Mouse (Mus musculus) gastrocnemius, adult 2 months (tissue): ENCODE results near the gene 1700017N19Rik. TPM values are rescaled to one million over a fixed set of nuclear protein-coding genes. Genes with fewer than 3 reads are reported as not detected.
A peak's percentile ranks its signal among the peaks of the same experiment; 100 is the strongest.
"Not testable (repeated sequence)": the region's sequence is repeated elsewhere in the genome, so short reads cannot be mapped to it uniquely, and the experiment has no call there.

Experiments
- DNase-seq: peaks from one replicate; pipeline ENCODE4 v3.0.0; 2022
- H3K27ac ChIP-seq: fragments of 200-600 bp; 2 replicates; pipeline ENCODE4 v1.8.1; 2022; ENCODE audit warnings: mild to moderate bottlenecking
- H3K4me3 ChIP-seq: fragments of 200-600 bp; 2 replicates; pipeline ENCODE4 v1.8.1; 2022; ENCODE audit warnings: mild to moderate bottlenecking, moderate library complexity
- CTCF ChIP-seq: fragments of 200-600 bp; IDR thresholded peaks from 2 replicates; pipeline ENCODE4 v1.8.1; 2022; ENCODE audit warnings: antibody characterized with exemption, mild to moderate bottlenecking, moderate library complexity
- intact Hi-C: fragments of 180-260 bp; cut with DNase I; formaldehyde crosslinking; loops from one replicate; pipeline ENCODE4 v1.15.1; 2025
- long read RNA-seq, 2 experiments: library from polyadenylated mRNA; stranded (forward); transcript quantifications; one replicate each; pipeline ENCODE4 v2.0.0; 2021
- total RNA-seq, 2 experiments: library from RNA; stranded (reverse); gene quantifications; 2 replicates each; pipeline ENCODE4 v1.2.3; 2021

Gene 1700017N19Rik
- total RNA-seq = not detected
- long read RNA-seq, experiment 1 = 0 reads
- long read RNA-seq, experiment 2 = 0 reads

- intact Hi-C loops = no loop called here
- TF ChIP-seq CTCF = no peak
- DNase-seq = no peak
- Histone ChIP-seq H3K27ac (0 out of 2 replicates have a peak within 1 kb of the TSS, but pooled peaks have one; percentile 83), H3K4me3 (peak within 1 kb of the TSS; percentile 96)
These were observed at the start of gene 1700017N19Rik, which contains the start of gene 4930430F08Rik for GRCm38 (mm10) chr10:100590323-100590722. Gene 1700017N19Rik, plus strand, starts transcription at chr10:100590484. Gene 4930430F08Rik, minus strand, starts transcription at chr10:100590423.

GRCm38 (mm10) chr10:100556566-100557175, 33.6 kb upstream of the 1700017N19Rik start:
- intact Hi-C loops = no loop called here
- no peak for TF ChIP-seq CTCF
- no peak overlapping the region for H3K27ac ChIP-seq
- DNase-seq = no peak
- no peak overlapping the region for H3K4me3 ChIP-seq

- H3K27ac ChIP-seq, intact Hi-C loops, DNase-seq, H3K4me3 ChIP-seq: not testable (repeated sequence)
These were observed 29.9 kb upstream of the 1700017N19Rik start for GRCm38 (mm10) chr10:100560194-100560883.

GRCm38 (mm10) chr10:100564112-100564511, 26.2 kb upstream of the 1700017N19Rik start:
- DNase-seq = no peak
- intact Hi-C loops = no loop called here
- Histone ChIP-seq H3K27ac (no peak overlapping the region), H3K4me3 (no peak overlapping the region)
- TF ChIP-seq CTCF = no peak

DNA sequence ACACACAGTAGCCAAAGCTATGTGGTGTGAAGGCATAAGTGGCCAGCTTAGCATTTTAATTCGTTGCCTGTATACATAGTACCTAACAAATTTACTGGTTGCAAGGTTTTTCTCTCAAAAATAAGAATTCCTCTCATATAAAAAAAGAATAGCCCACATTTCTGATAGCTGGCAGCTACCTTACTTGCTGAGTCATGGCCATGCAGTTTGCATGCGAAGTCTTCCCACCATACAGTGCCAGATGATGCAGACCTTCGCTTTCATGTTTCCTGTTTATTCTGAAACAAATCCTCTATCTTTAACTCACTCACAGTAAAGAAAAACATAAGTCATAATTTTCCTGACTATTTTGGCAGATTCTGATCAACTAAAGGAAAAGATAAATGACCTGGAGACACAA, 18.6 kb upstream of the 1700017N19Rik start:
- intact Hi-C loops = no loop called here
- TF ChIP-seq CTCF = no peak
- H3K27ac ChIP-seq = no peak overlapping the region
- H3K4me3 ChIP-seq = no peak overlapping the region
- DNase-seq = no peak

DNA sequence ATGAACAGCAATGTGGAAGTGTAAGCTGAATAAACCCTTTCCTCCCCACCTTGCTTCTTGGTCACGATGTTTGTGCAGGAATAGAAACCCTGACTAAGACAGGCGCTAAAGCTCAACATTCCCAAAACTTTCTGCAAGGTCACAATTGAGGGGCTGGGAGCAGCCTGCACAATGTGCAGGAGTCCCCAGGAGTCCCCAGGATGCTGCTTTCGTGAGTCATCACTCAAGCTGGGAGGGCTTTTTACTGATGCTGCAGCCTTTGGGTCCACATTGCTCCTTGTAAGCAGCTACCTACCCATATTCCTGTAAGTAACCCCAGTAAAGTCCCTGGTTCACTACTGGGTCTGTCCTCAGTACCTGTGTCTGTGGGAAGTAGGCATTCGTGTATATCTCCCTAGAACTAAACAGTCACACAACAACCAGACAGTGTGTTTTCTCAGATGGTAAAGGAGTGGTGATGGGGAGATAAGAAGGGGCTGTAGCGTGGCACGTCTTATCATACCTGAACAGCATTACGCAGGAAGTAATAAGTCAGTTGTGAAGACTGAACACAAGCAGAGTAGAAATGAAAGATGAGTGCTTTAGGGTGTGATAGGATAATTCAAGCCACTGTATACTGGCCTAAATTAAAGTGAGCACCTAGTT, 15.7 kb upstream of the 1700017N19Rik start:
- no peak for TF ChIP-seq CTCF
- intact Hi-C loops = no loop called here
- no peak for DNase-seq
- Histone ChIP-seq H3K27ac (no peak overlapping the region), H3K4me3 (no peak overlapping the region)

DNA sequence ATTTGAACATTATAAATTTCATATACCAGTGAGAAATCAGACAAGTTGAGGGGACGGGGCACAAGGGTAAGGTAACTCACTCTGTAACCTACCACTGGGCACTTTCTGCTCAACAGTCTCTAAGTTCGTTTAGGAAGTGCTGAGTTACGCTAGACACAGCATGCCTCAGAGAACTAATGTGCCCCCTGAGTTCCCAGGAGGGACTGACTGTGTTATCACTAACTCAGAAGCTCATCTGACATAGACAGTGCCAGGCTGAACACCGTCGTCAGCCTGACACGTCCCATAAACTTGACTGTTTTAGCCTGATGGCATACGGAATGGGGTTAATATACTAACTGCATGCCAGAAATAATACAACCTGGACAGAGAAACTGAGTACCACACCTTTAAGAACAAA, 15.0 kb upstream of the 1700017N19Rik start:
- no peak for TF ChIP-seq CTCF
- no peak overlapping the region for H3K4me3 ChIP-seq
- intact Hi-C loops = no loop called here
- no peak overlapping the region for H3K27ac ChIP-seq
- DNase-seq = no peak

DNA sequence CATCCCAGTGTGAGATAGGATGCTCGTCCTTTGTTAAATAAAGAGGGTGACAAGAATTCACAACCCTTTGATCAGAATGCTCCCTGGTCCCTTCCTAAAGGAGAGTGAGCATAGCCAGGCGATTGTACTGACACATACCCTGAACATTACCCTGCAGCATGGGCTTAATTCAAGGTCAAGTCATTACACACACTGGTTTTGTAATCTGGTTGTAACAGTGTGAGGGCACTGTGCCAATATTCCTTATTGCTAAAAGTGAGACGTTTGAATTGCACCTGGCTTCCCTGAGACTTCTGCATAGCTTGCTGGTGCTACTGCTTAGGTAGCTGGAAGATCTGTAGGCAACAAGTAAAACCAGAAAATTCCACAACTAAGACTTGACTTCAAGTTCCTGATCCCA, 6.1 kb upstream of the 1700017N19Rik start:
- DNase-seq = no peak
- intact Hi-C loops = no loop called here
- TF ChIP-seq CTCF = no peak
- Histone ChIP-seq H3K4me3 (no peak overlapping the region), H3K27ac (no peak overlapping the region)

GRCm38 (mm10) chr10:100588524-100588923, 1.8 kb upstream of the 1700017N19Rik start:
- peak overlapping the region; percentile 96 for H3K4me3 ChIP-seq
- no peak for TF ChIP-seq CTCF
- peak overlapping the region; percentile 83 for H3K27ac ChIP-seq
- no peak for DNase-seq
- intact Hi-C loops = loop anchor here (5.0 kb wide), 1 partner anchor 101 kb away; the partner anchor contains the start of genes Cep290 and Tmtc3

DNA sequence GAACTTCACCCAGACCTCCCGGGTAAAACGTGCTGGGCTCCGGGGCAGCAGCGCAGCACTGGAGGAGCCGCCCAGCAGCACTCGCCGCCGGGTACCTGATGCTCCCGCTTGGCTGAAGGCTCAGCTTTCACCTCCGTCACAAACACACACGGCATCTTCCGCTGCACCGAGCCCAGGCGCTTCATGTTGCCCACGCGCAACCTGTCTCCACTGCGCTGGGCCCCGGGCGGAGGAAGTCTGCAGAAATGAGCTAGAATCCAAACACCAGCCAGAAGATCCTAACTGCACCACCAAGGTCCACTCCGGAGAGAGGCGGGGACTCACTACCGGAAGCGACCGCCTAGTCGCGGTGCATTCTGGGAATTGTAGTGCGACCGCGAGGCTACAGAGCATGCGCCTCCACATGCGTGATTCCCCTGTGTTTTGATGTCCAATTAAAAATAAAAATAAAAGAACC, 1.3 kb upstream of the 1700017N19Rik start:
- DNase-seq = peak; percentile 91
- peak overlapping the region; percentile 96 for H3K4me3 ChIP-seq
- no peak for TF ChIP-seq CTCF
- intact Hi-C loops = loop anchor here (5.0 kb wide), 1 partner anchor 102 kb away; the partner anchor contains the start of genes Cep290 and Tmtc3
- peak overlapping the region; percentile 83 for H3K27ac ChIP-seq

- H3K27ac ChIP-seq = no peak overlapping the region
These were observed 8.1 kb downstream of the 1700017N19Rik start for GRCm38 (mm10) chr10:100598339-100598738.

DNA sequence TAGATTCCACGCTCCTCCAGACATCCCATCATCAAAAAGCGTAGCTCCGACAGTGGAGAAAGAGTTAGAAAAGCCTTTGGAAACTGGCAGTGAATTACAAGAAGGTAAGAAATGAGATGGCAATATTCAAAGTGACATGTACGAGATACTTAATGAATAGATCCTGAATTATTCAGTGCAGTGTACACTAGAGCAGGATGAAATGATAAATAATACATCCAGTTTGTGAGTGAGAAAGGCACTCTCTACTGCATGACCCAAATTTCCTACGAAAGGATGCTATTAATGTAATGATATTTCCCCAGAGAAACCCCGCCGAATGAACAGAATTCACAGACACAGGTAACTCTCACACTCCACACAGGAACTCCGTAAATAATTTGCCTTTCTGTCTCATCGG, 13.2 kb downstream of the 1700017N19Rik start:
- no peak for DNase-seq
- H3K27ac ChIP-seq = no peak overlapping the region
- no peak overlapping the region for H3K4me3 ChIP-seq
- intact Hi-C loops = no loop called here
- no peak for TF ChIP-seq CTCF

More at GRCm38 (mm10) chr10:100598339-100598738, 8.1 kb downstream of the 1700017N19Rik start:
- no peak overlapping the region for H3K4me3 ChIP-seq
- DNase-seq = no peak
- intact Hi-C loops = no loop called here
- TF ChIP-seq CTCF = no peak

- no peak for DNase-seq
- H3K27ac ChIP-seq = no peak overlapping the region
- no peak for TF ChIP-seq CTCF
- intact Hi-C loops = no loop called here
- no peak overlapping the region for H3K4me3 ChIP-seq
These were observed 14.0 kb downstream of the 1700017N19Rik start for GRCm38 (mm10) chr10:100604254-100604653.
